Mouse (Mus musculus) large intestine, adult 2 months (tissue): ENCODE data around the gene Sept9. TPM values are rescaled to one million over a fixed set of nuclear protein-coding genes. Genes with fewer than 3 reads are reported as not detected.

Experiments used
- DNase-seq: peaks from one replicate; pipeline ENCODE4 v3.0.0-alpha.2; 2012; ENCODE audit warnings: low read depth, low spot score
- WGBS: fragments of 180-500 bp; shearing (Covaris S2); methylation state at CpG from one replicate; pipeline ENCODE4 v1.1.7; 2018; 5-methylcytosine and 5-hydroxymethylcytosine counted together
- polyA plus RNA-seq: library from polyadenylated mRNA; depleted of rRNA; stranded (reverse); fragments of >200 nt; gene quantifications from 2 replicates; pipeline ENCODE4 v1.2.3, GENCODE M21; 2012; rRNA removed

Gene Sept9
- polyA plus RNA-seq, 1 experiment: 37.3 TPM

DNA sequence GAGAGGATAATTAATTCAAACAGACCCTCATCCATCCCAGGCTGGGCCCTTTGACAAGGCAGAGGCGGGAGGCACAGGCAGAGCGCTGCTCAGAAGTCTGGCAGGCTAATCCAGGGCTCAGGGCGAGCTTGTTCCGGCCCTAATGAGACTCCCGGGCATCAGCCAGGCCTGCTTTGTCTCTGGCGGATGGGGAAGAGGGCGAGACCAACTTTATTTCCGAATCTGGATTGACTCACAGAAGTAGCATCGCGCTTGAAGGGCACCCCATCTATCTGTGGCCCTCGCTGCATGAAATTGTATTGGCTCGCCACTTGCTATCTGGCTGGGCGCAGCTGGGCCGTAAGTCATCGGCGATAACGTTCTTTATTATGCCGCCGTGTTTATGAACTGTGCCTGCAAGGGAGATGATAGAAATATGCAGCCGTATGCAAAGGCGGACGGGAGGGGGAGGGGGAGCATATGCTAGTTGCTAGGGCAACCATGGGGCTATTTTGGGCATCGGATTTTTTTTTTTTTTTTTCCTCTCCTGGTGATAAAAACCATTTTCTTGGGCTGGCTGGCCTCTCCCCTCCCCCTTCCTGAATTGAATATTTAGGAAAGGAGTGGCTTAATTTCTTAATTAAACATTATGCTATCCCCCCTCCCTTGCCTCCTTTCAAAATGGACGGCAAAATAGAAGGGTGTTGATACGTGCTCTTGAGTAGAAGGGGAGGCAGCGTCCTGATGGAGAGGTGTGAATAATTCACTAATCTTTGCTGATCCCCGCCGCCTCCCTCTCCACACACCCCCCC, 208.4 kb downstream of the Sept9 start:
- WGBS: 2% methylated on average over 28 of the region's 28 CpGs
- DNase-seq: no peak

DNA sequence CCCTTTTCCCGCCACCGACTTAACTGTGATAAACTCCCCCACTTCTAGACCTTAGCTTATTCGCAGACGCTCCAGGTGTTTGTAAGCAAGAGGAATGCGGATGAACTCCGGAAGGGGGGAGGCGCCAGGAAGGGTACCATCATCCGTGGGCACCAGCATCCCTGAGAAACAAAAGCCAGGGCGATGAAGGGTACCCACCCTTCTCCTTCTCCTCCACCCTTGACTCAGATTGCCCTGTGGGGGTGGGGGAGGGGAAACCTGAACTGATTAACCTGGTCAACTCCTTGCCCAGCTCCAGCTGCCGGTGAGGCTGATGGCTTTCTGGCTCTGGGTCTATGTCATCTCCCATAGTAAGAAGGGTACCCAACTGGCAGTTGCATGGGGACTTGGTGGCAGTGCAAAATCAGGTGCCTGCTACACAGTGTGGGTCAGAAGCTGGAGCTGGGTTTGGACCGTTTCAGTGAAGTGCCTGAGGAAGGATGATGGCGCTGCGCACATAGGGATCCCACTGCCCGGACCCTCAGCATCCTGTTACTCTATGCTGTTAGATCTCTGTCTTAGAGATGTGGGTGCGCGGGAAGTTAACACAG, 209.1 kb downstream of the Sept9 start:
- no peak for DNase-seq
- 15% methylated on average over 16 of the region's 16 CpGs for WGBS

DNA sequence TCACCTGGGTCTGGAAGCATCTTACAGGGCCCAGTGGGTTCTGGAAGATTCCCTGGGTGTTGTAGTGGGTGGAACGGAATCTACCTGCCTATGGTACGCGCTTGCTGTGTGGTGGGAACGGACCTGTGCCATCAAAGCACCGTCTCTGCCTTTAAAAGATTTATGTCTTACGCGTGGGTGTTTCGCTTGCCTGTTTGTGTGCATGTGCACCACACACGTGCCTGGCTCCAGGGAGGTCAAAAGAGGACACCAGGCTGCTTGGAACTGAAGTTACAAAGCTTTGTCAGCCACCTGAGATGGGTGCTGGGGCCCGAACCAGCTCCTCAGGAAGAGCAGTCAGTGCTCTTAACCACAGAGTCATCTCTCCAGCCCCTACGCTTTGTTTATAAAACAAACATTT, 209.9 kb downstream of the Sept9 start:
- 45% methylated on average over 11 of the region's 11 CpGs for WGBS

DNA sequence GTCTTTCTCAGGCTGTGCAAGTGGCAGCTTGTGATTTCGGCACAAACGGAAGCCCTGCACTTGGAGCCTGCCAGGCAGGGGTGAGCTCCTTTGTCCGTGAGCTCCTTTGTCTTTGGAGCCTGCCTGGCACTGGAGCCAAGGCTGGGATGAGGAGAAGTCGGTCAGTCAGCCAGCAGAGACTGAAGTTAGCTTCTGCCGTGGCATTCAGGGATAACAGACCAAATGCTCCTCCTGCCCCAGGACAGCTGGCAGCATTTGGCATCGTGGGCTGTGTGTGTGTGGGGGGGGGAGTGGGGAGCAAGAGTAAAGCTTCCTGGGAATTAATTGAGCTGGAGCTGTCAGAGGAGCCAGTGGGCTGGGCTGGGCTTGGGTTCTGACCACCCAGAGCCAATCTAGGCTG, 210.6 kb downstream of the Sept9 start:
- WGBS: 23% methylated on average over 6 of the region's 6 CpGs
- DNase-seq: no peak

More for the DNA sequence above, 209.9 kb downstream of the Sept9 start:
- no peak for DNase-seq

DNA sequence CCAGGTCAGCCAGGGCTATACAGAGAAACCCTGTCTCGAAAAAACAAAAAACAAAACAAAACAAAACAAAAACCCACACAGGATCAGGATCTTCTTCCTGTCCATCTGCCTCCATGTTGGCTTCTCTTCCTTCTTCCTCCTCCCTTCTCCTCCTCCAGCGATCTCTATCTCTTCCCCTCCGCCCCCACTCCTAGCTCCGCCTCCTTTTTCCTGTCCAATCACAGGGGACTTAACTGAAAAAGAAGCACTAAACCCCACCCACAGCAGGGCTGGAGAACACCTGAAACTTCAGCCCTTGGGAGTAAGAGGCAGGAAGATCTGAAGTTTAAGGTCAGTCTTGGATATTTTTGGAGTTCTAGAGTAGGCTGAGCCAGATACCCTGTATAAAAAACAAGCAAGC, 212.2 kb downstream of the Sept9 start:
- DNase-seq: no peak
- 67% methylated on average over 4 of the region's 4 CpGs for WGBS

Other genes starting within 250 kb of the Sept9 start
- 29.6 and 42.0 TPM in 2 replicates for gene Sec14l1, start 84.5 kb upstream of the Sept9 start, polyA plus RNA-seq